Mouse (Mus musculus) cerebral cortex, adult 2 months (tissue): ENCODE data around the gene Olfml2a.

Source experiments
- WGBS: fragments of 180-500 bp; shearing (Covaris S2); methylation state at CpG from one replicate; pipeline ENCODE4 v1.1.7; 2018; 5-methylcytosine and 5-hydroxymethylcytosine counted together

Gene Olfml2a

GRCm38 (mm10) chr2:38939047-38939446 lies 7.3 kb downstream of the Olfml2a start:
- 67% methylated on average over 2 of the region's 2 CpGs for WGBS

GRCm38 (mm10) chr2:38941426-38941825 lies 9.6 kb downstream of the Olfml2a start:
- 85% methylated on average over 14 of the region's 14 CpGs for WGBS

GRCm38 (mm10) chr2:38941898-38942297 lies 10.1 kb downstream of the Olfml2a start:
- 90% methylated on average over 2 of the region's 2 CpGs for WGBS

- 48% methylated on average over 5 of the region's 5 CpGs for WGBS
Observed at GRCm38 (mm10) chr2:38943161-38943560, 11.4 kb downstream of the Olfml2a start.

- 57% methylated on average over 2 of the region's 2 CpGs for WGBS
Observed at GRCm38 (mm10) chr2:38943977-38944376, 12.2 kb downstream of the Olfml2a start.

- WGBS, result 67% methylated on average over 3 of the region's 3 CpGs
Observed at GRCm38 (mm10) chr2:38944460-38945161, 12.8 kb downstream of the Olfml2a start.

- 76% methylated on average over 7 of the region's 7 CpGs for WGBS
Observed at GRCm38 (mm10) chr2:38947566-38947965, 15.8 kb downstream of the Olfml2a start.

- WGBS, result 13% methylated on average over 7 of the region's 7 CpGs
Observed at GRCm38 (mm10) chr2:38950281-38950719, 18.5 kb downstream of the Olfml2a start.

GRCm38 (mm10) chr2:38953152-38953883 lies 21.5 kb downstream of the Olfml2a start:
- 71% methylated on average over 5 of the region's 5 CpGs for WGBS

- WGBS, result 75% methylated on average over 2 of the region's 2 CpGs
Observed at GRCm38 (mm10) chr2:38956062-38956461, 24.3 kb downstream of the Olfml2a start.

GRCm38 (mm10) chr2:38957671-38958223 lies 26.0 kb downstream of the Olfml2a start:
- 91% methylated on average over 5 of the region's 5 CpGs for WGBS

- WGBS, result 45% methylated on average over 4 of the region's 4 CpGs
Observed at GRCm38 (mm10) chr2:38964198-38964597, 32.4 kb downstream of the Olfml2a start.

- WGBS, result 95% methylated on average over 2 of the region's 2 CpGs
Observed at GRCm38 (mm10) chr2:38969650-38970049, 37.9 kb downstream of the Olfml2a start.

GRCm38 (mm10) chr2:38970057-38970456 lies 38.3 kb downstream of the Olfml2a start:
- WGBS, result 79% methylated on average over 5 of the region's 5 CpGs

- 58% methylated on average over 2 of the region's 2 CpGs for WGBS
Observed at GRCm38 (mm10) chr2:38973223-38973622, 41.4 kb downstream of the Olfml2a start.

- 67% methylated on average over 7 of the region's 7 CpGs for WGBS
Observed at GRCm38 (mm10) chr2:38973701-38974100, 41.9 kb downstream of the Olfml2a start.

- WGBS, result 35% methylated on average over 2 of the region's 2 CpGs
Observed at GRCm38 (mm10) chr2:38974171-38974570, 42.4 kb downstream of the Olfml2a start.

- 94% methylated on average over 3 of the region's 3 CpGs for WGBS
Observed at GRCm38 (mm10) chr2:38975181-38975580, 43.4 kb downstream of the Olfml2a start.

GRCm38 (mm10) chr2:38975941-38976805 lies 44.4 kb downstream of the Olfml2a start:
- 80% methylated on average over 21 of the region's 21 CpGs for WGBS

- WGBS, result 59% methylated on average over 4 of the region's 4 CpGs
Observed at GRCm38 (mm10) chr2:38977837-38978236, 46.1 kb downstream of the Olfml2a start.

GRCm38 (mm10) chr2:38983456-38983855 lies 51.7 kb downstream of the Olfml2a start:
- WGBS, result 92% methylated on average over 2 of the region's 2 CpGs

- WGBS, result 52% methylated on average over 3 of the region's 3 CpGs
Observed at GRCm38 (mm10) chr2:38986580-38986979, 54.8 kb downstream of the Olfml2a start.
